Comparison of ENCODE assay signal across 15 mouse cellular contexts in genomic region chr17:12090261-12090927, GRCm38 (mm10).
"Had no signal": no experiment of that assay in that cellular context is flagged by ENCODE, and none has a peak within 500 bp of the region (broad histone marks: within the 10 kb centered on the region; RNA-seq: fewer than 3 reads in every experiment).

No protein-coding gene starts in this region.

- H3K36me3 ChIP-seq: liver, embryonic 13.5 days; neural tube, embryonic 12.5 days; neural tube, embryonic 15.5 days; stomach, embryonic 15.5 days had no signal

- H3K9ac ChIP-seq: liver, embryonic 13.5 days; neural tube, embryonic 12.5 days; neural tube, embryonic 15.5 days; stomach, embryonic 15.5 days had no signal

- H3K27me3 ChIP-seq: neural tube, embryonic 12.5 days; neural tube, embryonic 15.5 days; stomach, embryonic 15.5 days had no signal

- H3K4me3 ChIP-seq: liver, embryonic 13.5 days; neural tube, embryonic 12.5 days; neural tube, embryonic 15.5 days; stomach, embryonic 15.5 days had no signal

- H3K9me3 ChIP-seq: liver, embryonic 13.5 days; neural tube, embryonic 12.5 days; neural tube, embryonic 15.5 days; stomach, embryonic 15.5 days had no signal

- DNase-seq: kidney, adult 9 months; kidney, postnatal 14 days; kidney, postnatal 4 days; liver, embryonic 13.5 days; lung, adult 2 months; lung, postnatal 14 days; lung, postnatal 4 days; right cerebral cortex, adult 18-20 months; right cerebral cortex, postnatal 14 days; right cerebral cortex, postnatal 4 days; thymus, postnatal 25 days had no signal

- H3K27ac ChIP-seq: liver, embryonic 13.5 days; neural tube, embryonic 12.5 days; neural tube, embryonic 15.5 days; stomach, embryonic 15.5 days had no signal

- H3K4me1 ChIP-seq: neural tube, embryonic 12.5 days; neural tube, embryonic 15.5 days; stomach, embryonic 15.5 days had no signal

- H3K4me2 ChIP-seq: liver, embryonic 13.5 days; midbrain, embryonic 11.5 days; neural tube, embryonic 12.5 days; neural tube, embryonic 15.5 days; stomach, embryonic 15.5 days had no signal
